Mouse (Mus musculus) limb, embryonic 15.5 days (tissue): ENCODE measurements around the gene Psmb8. TPM values are rescaled to one million over a fixed set of nuclear protein-coding genes. Genes with fewer than 3 reads are reported as not detected.

Experiments
- ATAC-seq: fragments of 200-750 bp; cut with Nextera tagmentation; 2 replicates; pipeline ENCODE4 v1.8.0; 2017; ENCODE audit warnings: low read depth, moderate TSS enrichment; ENCODE audit not compliant: insufficient number of reproducible peaks, low FRiP score, low TSS enrichment
- H3K27ac ChIP-seq: fragments of 300-500 bp; sonication (generic); 2 replicates; pipeline ENCODE4 v1.5.1; 2015; ENCODE audit warnings: moderate library complexity, mild to moderate bottlenecking, inconsistent platforms
- H3K27me3 ChIP-seq: fragments of 300-500 bp; sonication (generic); 2 replicates; pipeline ENCODE4 v1.6.1; 2015; ENCODE audit warnings: inconsistent platforms
- H3K36me3 ChIP-seq: fragments of 300-500 bp; sonication (generic); 2 replicates; pipeline ENCODE4 v1.6.1; 2015; ENCODE audit warnings: inconsistent platforms
- H3K4me1 ChIP-seq: fragments of 300-500 bp; sonication (generic); 2 replicates; pipeline ENCODE4 v1.6.1; 2015; ENCODE audit warnings: inconsistent platforms
- H3K4me2 ChIP-seq: fragments of 300-500 bp; sonication (generic); 2 replicates; pipeline ENCODE4 v1.6.1; 2015; ENCODE audit warnings: mild to moderate bottlenecking, inconsistent platforms
- H3K4me3 ChIP-seq: fragments of 300-500 bp; sonication (generic); 2 replicates; pipeline ENCODE4 v1.5.1; 2015; ENCODE audit warnings: mild to moderate bottlenecking, inconsistent platforms
- H3K9ac ChIP-seq: fragments of 300-500 bp; sonication (generic); 2 replicates; pipeline ENCODE4 v1.6.1; 2015; ENCODE audit warnings: inconsistent platforms
- H3K9me3 ChIP-seq: fragments of 300-500 bp; sonication (generic); 2 replicates; pipeline ENCODE4 v1.6.1; 2016; ENCODE audit warnings: inconsistent platforms
- WGBS: fragments of 180-500 bp; shearing (Covaris S2); methylation state at CpG from one replicate; pipeline ENCODE4 v1.1.7; 2015; 5-methylcytosine and 5-hydroxymethylcytosine counted together
- polyA plus RNA-seq: library from polyadenylated mRNA; unstranded; fragments of >200 nt; fragmentation: Nextera tagmentation; extraction: Ambion mirVana; gene quantifications from 2 replicates; pipeline ENCODE4 v1.2.1, GENCODE M21; 2015

Psmb8 gene
- 11.7 and 12.1 TPM in 2 replicates for polyA plus RNA-seq

DNA sequence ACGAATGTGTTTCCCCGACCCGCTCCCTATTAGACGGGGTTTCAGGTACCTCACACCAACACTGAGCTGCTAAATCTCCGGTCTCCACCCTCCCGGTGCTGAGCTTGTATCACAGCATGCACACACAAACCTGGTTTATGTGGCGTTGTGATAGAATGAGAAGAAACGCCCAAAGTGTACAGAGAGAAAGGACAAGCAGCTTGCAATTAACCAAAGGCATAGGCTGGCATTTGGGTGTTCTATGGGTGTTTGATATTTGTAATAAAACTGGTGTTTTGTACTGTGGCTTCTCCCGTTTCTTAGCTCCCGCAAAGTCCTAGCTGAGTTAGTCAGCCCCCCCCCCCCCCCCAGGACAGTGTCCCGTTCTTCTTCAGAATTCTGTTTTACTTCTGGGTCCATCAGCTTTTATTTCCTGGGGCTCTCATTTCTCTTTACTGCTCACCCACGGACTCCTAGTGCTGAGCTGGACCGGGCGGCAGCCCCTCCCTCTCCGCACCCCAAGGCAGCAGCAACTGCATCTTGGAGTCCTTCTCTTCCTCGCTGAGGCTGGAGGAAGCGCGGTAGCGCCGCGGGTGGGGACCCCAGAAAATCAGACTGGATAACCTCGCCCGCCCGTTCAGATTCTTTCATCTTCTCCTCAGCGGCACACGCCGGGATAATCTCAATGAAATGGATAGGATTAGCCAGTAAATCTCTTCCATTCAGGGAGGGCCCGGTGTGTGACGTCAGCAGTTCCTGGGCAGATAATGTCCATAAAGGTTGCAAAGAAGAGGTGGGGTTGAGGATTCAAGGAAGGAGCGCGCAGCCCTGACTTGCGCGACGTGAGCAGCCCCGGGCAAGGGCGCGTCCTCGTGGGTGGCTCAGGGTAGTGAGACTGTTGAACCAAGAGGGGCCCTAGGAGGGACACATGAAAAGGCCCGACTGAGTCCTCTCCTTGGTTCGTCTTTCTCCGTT lies at the start of gene Psmb8:
Psmb8 (plus strand) TSS at position 781 of the 954 bp plus-strand sequence.
- 5% methylated on average over 41 of the region's 41 CpGs for WGBS
- H3K27ac ChIP-seq, result no peak within 1 kb of the TSS
- 0 out of 2 replicates have a peak within 1 kb of the TSS, but pooled peaks have one; percentile 17 for H3K9ac ChIP-seq
- H3K4me1 ChIP-seq, result peaks cover 17% of the 10 kb centered on the region
- no peaks in the 10 kb centered on the region for H3K36me3 ChIP-seq
- no peaks in the 10 kb centered on the region for H3K9me3 ChIP-seq
- H3K4me3 ChIP-seq, result peak within 1 kb of the TSS; percentile 43
- H3K4me2 ChIP-seq, result peak within 1 kb of the TSS; percentile 83
- peaks cover 81% of the 10 kb centered on the region for H3K27me3 ChIP-seq
- peak; percentile 37; the same call in 1 of the 2 replicates for ATAC-seq

DNA sequence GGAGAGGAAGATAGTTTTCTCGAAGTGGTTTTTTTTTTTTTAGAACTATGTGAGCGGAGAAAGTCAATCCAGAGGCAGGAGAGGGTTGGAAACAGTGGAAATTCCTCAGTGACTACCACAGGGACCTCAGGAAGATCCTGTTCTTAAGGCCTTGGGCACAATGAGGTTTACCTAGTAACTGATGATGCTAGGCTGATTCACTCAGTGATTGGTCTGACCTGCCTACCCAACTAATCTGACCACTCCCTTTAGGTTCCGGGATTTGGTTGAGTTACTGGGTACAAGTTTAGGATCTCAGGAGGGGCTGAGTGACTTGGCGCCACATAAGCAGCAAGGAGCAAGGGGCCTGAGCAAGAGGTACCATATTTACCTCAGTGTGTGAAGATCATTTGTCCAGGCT lies 44.6 kb upstream of the Psmb8 start, which contains the start of gene H2-DMb1:
H2-DMb1 (plus strand) TSS at position 150 of the 400 bp plus-strand sequence.
- no peaks in the 10 kb centered on the region for H3K9me3 ChIP-seq
- H3K36me3 ChIP-seq, result no peaks in the 10 kb centered on the region
- peak; percentile 63; the same call in 1 of the 2 replicates for ATAC-seq
- no peak within 1 kb of the TSS for H3K4me2 ChIP-seq
- no peak within 1 kb of the TSS for H3K9ac ChIP-seq
- no peak within 1 kb of the TSS for H3K4me3 ChIP-seq
- no peak within 1 kb of the TSS for H3K27ac ChIP-seq
- H3K4me1 ChIP-seq, result no peaks in the 10 kb centered on the region
- WGBS, result 64% methylated on average over 4 of the region's 4 CpGs
- H3K27me3 ChIP-seq, result no peaks in the 10 kb centered on the region

DNA sequence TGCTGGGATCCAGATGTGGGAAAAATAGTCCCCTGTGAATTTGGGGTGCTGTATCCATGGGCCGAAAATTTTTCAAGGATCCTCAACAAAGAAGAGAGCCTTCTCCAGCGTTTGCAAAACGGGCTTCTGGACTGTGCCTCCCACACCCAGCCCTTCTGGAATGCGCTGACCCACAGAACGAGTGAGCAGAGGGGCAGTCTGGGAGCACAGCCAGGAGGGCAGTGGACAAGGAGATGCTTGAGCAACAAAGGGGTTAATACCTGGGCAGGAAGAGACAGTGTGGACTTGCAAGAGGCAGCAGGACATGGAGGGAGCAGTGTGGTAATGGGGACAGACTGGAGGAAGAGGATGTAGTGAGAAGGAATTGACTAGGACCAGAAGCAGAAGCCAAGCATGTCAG lies 42.0 kb upstream of the Psmb8 start:
- no peak overlapping the region for H3K9ac ChIP-seq
- no peak overlapping the region for H3K27ac ChIP-seq
- ATAC-seq, result no peak
- no peak overlapping the region for H3K4me2 ChIP-seq
- H3K27me3 ChIP-seq, result no peaks in the 10 kb centered on the region; the same call in 1 of the 2 replicates
- WGBS, result 41% methylated on average over 5 of the region's 5 CpGs
- H3K36me3 ChIP-seq, result no peaks in the 10 kb centered on the region
- H3K4me1 ChIP-seq, result no peaks in the 10 kb centered on the region
- H3K4me3 ChIP-seq, result no peak overlapping the region
- H3K9me3 ChIP-seq, result no peaks in the 10 kb centered on the region

DNA sequence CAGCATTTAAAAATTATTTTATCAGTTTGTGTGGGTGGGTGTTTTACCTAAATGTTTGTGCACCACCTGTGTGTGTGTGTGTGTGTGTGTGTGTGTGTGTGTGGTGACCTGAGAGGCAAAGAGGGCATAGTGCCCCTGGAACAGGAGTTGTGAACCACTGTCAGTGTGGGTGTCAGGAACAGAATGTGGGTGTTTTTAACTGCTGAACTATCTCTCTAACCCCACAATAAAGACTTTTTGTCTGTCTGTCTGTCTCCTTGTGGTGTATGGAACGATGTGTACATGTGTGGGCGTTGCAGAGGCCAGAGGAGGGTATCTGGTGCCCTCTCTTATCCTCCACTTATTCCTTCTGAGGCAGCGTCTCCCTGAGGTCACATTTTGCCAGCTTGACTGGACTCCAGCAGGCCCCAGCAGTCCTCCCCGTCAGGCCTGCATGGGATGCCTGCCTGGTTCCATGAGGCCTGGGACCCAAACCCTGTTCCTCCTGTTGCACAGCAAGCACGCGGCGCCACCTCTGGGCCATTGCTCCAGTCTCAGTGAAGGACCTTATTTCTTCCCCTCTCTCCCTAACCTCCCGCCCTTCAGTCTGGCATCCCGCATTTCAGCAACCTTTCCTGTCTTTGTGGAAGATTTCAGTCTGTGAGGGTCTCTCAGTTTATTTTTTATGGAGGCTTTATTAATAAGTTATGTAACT lies 33.2 kb upstream of the Psmb8 start:
- no peak overlapping the region for H3K9ac ChIP-seq
- no peaks in the 10 kb centered on the region for H3K9me3 ChIP-seq
- no peak overlapping the region for H3K4me2 ChIP-seq
- no peak overlapping the region for H3K4me3 ChIP-seq
- no peaks in the 10 kb centered on the region for H3K4me1 ChIP-seq
- ATAC-seq, result no peak
- no peak overlapping the region for H3K27ac ChIP-seq
- WGBS, result 42% methylated on average over 9 of the region's 9 CpGs
- 0 out of 2 replicates have a peak, but pooled peaks cover 2% of the 10 kb centered on the region for H3K27me3 ChIP-seq
- H3K36me3 ChIP-seq, result no peaks in the 10 kb centered on the region

DNA sequence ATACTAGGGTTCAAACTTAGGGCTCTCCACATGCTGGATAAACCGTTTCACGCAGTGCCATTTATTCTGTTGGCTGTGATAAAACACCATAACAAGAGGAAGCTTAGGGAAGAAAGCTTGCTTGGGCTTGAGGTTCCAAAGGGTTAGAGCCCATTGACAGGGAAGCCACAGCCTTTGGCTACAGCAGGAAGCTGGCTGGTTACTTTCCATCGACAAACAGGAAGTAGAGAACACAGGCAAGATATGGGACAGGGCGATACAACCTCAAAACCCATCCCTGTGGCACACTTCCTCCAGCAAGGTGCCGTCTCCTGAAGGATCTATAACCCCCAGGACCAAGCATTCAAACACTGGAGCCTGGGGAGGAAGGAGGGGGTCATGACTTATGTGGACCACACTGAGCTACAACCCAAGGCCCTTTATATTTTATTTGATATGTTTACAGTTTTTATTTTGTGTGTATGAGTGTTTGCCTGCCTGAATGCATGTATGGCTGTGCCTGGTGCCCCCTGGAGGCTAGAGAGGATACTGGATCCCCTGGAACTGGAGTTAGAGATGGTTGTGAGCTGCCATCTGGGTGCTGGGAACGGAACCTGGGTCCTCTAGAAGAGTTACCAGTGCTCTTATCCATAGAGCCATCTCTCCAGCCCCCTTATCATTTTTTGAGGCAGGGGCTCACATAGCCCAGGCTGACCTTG lies 32.3 kb upstream of the Psmb8 start:
- ATAC-seq, result no peak
- H3K4me1 ChIP-seq, result no peaks in the 10 kb centered on the region
- H3K4me3 ChIP-seq, result no peak overlapping the region
- no peak overlapping the region for H3K4me2 ChIP-seq
- no peaks in the 10 kb centered on the region for H3K36me3 ChIP-seq
- 0 out of 2 replicates have a peak, but pooled peaks cover 2% of the 10 kb centered on the region for H3K27me3 ChIP-seq
- no peak overlapping the region for H3K9ac ChIP-seq
- no peaks in the 10 kb centered on the region for H3K9me3 ChIP-seq
- 88% methylated on average over 6 of the region's 6 CpGs for WGBS
- no peak overlapping the region for H3K27ac ChIP-seq

DNA sequence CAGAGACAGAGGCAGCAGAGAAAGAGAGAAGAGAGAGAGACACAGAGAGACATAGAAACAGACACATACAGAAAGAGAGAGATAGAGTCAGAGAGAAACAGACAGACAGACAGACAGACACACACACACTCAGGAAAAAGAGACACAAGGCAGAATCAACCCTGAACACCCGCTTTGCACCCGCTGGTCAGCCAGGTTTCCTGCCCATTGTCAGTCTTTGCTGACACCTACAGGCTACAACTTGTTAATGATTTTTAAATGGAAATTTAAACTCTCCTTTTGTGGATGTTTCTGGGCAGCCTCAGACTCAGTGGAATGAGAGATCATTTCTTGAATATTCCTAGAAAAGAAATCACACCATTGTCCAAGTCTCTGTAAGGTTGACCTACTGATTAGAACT lies 28.2 kb upstream of the Psmb8 start:
- Histone ChIP-seq H3K9me3 (no peaks in the 10 kb centered on the region), H3K9ac (no peak overlapping the region), H3K36me3 (no peaks in the 10 kb centered on the region), H3K4me2 (no peak overlapping the region), H3K4me1 (no peaks in the 10 kb centered on the region), H3K27me3 (0 out of 2 replicates have a peak, but pooled peaks cover 9% of the 10 kb centered on the region), H3K27ac (no peak overlapping the region), H3K4me3 (no peak overlapping the region)
- WGBS, result 2% methylated on average over 2 of the region's 2 CpGs
- ATAC-seq, result no peak

DNA sequence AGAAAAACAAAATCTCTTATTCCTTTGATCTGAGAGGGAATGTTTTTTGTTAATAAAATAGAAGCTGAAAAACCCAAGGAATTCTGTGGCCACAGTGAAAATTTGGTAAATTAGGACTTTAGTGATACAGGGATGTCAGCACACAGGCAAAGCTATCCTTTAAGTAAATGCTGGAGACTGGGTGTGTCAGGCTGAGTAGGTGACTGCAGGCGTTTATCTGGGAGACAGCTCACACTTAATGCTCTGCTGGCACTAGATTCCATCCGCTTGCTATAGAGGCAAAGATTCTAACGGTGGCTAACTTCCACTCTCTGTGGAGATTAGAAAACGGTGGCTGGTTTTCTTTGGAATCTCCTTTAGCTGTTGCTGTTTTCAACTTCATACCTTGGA lies 27.0 kb upstream of the Psmb8 start:
- Histone ChIP-seq H3K4me3 (no peak overlapping the region), H3K27me3 (0 out of 2 replicates have a peak, but pooled peaks cover 9% of the 10 kb centered on the region), H3K36me3 (no peaks in the 10 kb centered on the region), H3K27ac (no peak overlapping the region), H3K4me1 (no peaks in the 10 kb centered on the region), H3K4me2 (no peak overlapping the region), H3K9ac (no peak overlapping the region), H3K9me3 (no peaks in the 10 kb centered on the region)
- WGBS, result 25% methylated on average over 4 of the region's 4 CpGs
- no peak for ATAC-seq

DNA sequence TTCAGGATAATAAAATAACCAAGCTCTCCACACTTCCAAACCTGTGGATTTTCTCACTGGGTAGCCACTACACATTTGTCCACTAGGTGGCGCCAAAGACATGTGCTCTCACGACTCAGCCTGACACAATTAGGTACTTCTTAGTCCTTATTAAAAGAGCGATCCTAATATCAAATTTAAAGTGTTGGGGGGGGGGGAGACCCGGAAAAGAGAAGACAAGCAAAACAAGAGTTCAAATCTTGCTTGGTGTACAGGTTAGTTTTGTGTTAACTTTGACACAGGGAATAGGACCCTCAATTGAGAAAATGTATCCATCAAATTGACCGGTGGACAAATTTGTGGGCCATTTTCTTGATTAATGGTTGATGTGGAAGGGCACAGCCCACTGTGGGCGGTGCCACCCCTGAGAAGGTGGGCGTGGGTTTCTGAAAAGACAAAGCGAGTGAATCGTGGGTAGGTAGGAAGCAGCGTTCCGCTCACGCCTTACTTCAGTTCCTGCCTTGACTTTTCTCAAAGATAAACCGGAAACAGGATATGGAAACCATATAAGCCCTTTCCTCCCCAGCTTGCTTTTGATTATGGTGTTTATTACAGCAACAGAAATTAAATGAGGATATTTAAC lies 26.5 kb upstream of the Psmb8 start:
- ATAC-seq, result no peak
- Histone ChIP-seq H3K4me2 (no peak overlapping the region), H3K36me3 (no peaks in the 10 kb centered on the region), H3K9me3 (no peaks in the 10 kb centered on the region), H3K27ac (no peak overlapping the region), H3K27me3 (0 out of 2 replicates have a peak, but pooled peaks cover 9% of the 10 kb centered on the region), H3K4me3 (no peak overlapping the region), H3K4me1 (no peaks in the 10 kb centered on the region), H3K9ac (no peak overlapping the region)
- WGBS, result 38% methylated on average over 13 of the region's 13 CpGs

DNA sequence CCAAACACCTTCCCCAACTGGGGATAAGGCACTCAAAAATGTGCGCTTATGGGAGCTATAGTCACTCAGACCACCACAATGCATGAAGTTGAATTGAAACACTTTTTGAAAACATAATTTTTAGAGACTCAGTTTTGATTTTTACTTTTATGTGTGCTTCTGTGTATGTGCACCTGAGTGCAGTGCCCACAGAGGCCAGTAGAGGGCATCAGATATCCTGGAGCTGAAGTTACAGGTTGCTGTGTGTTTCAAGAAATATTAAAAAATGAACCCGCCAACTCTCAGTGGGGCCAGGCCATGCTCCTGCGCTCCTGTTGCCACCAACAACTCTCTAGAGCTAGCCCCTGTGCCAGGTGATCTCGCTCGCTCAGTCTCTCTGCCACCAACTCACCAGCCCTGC lies 25.0 kb upstream of the Psmb8 start:
- H3K27ac ChIP-seq, result no peak overlapping the region
- no peaks in the 10 kb centered on the region for H3K4me1 ChIP-seq
- H3K9me3 ChIP-seq, result no peaks in the 10 kb centered on the region
- peaks cover 9% of the 10 kb centered on the region; the same call in 1 of the 2 replicates for H3K27me3 ChIP-seq
- ATAC-seq, result no peak
- WGBS, result 92% methylated on average over 5 of the region's 5 CpGs
- no peak overlapping the region for H3K9ac ChIP-seq
- no peaks in the 10 kb centered on the region for H3K36me3 ChIP-seq
- no peak overlapping the region for H3K4me2 ChIP-seq
- no peak overlapping the region for H3K4me3 ChIP-seq

DNA sequence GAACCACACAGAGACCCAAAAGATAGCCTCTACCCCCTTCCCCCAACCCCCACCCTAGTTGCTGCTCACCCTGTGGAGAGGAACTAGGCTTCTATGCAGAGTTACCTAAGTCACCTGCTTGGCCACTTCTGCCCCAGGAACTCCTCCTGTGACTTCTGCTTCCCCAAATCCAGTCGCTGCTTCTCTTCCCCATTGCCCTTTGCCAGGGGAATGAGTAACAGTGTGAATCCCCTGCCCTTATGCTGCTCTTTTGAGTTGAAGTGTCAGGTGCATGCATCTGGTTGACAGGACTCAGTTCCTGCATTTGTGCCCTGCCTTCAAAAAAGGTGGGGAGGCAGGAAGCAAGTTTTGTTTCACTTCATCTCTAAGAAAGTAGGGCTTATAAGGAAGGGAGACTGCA lies 23.4 kb upstream of the Psmb8 start:
- Histone ChIP-seq H3K4me1 (no peaks in the 10 kb centered on the region), H3K4me2 (no peak overlapping the region), H3K27me3 (peaks cover 9% of the 10 kb centered on the region; the same call in 1 of the 2 replicates), H3K4me3 (no peak overlapping the region), H3K36me3 (no peaks in the 10 kb centered on the region), H3K9me3 (no peaks in the 10 kb centered on the region), H3K9ac (no peak overlapping the region), H3K27ac (no peak overlapping the region)
- ATAC-seq, result no peak
- 50% methylated on average over 1 of the region's 1 CpGs for WGBS

DNA sequence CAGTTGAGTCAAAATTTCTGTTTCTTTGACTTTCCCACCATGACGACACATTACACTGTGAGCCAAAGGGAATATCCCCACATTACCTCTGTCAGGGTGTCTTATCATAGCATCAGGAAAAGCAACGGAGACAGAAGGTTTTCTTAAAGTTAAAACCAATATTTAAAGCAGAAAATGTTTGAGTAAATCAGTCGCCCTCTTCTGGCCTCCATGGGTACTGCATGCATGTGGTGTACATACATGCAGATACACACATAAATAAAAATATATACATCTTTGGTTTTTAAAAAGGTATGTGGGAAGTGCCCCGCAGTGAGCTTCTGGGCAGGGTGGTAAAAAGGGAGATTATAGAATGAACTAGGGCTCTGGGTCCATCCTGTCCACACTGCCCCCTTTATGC lies 20.3 kb upstream of the Psmb8 start:
- 75% methylated on average over 4 of the region's 4 CpGs for WGBS
- peaks cover 3% of the 10 kb centered on the region; the same call in 1 of the 2 replicates for H3K27me3 ChIP-seq
- H3K4me3 ChIP-seq, result no peak overlapping the region
- H3K27ac ChIP-seq, result no peak overlapping the region
- H3K4me2 ChIP-seq, result no peak overlapping the region
- no peaks in the 10 kb centered on the region for H3K36me3 ChIP-seq
- H3K9ac ChIP-seq, result no peak overlapping the region
- H3K4me1 ChIP-seq, result no peaks in the 10 kb centered on the region
- ATAC-seq, result no peak
- H3K9me3 ChIP-seq, result no peaks in the 10 kb centered on the region
